Mouse (Mus musculus): ENCODE data around the gene Dlat. TPM values are rescaled to one million over a fixed set of nuclear protein-coding genes. Genes with fewer than 3 reads are reported as not detected.
"Not testable (repeated sequence)": the region's sequence is repeated elsewhere in the genome, so short reads cannot be mapped to it uniquely, and the experiment has no call there.

Gene Dlat
- total RNA-seq, 2 experiments from 2014 or later = 278 to 283 TPM

DNA sequence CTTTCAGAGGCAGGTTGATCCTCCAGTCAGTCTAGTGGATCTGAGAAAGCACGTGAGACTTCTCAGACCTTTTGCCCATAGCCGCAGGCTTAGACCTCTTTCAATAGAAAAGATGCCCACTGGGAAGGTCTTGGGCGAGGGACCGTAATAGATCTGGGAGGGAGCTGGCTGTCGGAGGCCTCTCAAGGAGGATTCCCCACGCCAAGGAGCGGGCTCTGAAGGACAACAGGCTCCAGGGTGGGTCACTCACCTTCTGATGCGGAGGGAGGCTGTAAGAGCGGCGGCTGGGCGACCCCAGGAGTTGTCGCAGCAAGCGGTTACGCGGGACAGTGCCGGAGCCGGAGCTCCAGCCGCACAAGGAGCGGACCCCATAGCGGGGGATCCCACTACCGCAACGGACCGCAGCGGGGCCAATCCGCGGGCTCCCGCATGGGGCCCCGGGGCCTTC, 615 bp downstream of the Dlat start:
- DNase-seq = no peak

DNA sequence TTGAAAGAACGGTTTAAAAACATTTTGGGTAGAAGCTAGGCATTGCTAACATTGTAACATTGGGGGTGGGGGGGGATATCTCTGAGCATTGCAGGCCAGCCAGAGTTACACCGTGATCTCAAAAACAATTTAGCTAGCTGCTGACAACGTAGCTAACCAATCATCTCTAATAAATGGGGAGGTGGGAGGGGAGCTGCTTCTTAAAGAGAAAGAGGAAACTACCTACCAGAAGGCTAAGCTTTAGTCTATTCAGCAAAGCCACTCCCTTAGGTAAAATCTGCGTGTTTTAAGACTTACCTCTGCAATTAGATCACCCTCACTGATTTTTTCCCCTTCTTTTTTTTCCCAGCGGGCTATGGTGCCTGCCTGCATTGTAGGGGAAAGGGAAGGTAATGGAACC, 1.2 kb downstream of the Dlat start:
- no peak for DNase-seq

DNA sequence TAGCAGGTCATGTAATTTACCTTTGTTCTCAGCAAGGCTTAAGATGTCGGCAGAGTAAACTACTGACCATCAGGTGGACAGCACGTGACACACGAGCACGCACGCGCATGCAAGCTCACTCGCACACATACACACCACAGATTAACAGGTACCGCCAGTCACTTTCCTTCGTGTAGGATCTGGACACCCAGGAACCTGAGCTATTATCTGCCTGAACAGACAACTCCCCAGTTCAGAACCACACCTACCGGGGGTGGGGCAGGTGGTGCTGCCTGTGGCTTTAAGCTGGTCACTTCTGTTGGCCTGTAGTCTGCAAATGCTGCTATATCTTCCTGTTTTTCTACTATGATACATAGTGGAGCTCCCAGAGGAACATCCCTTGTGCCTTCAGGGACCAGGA, 9.1 kb downstream of the Dlat start:
- DNase-seq = no peak

DNA sequence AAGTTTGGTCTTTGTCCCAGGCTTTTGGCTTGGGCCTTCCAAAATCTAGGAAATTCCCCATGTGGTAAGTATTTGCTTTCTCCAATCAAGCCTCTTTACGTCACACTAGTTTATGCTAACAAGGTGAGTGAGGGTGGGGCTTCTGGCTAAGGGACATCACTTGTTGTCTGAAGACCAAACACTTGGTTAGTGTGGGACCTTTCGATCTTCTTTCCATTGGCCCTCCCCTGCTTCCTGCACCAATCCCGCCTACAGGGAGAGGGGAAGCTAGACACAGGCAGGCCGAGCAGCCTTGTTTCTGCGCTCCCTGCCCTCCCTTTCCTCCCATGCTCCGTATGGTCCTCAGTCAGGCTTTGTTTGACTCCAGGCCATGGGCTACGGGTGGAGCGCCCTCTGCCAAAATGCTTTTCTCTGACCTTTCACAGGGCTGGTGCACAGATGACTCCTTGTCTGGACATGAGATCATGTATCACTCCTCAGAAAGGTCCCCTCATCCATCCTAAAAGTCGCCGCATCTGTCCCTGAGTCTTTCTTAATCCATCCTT, 12.7 kb downstream of the Dlat start:
- no peak for DNase-seq

DNA sequence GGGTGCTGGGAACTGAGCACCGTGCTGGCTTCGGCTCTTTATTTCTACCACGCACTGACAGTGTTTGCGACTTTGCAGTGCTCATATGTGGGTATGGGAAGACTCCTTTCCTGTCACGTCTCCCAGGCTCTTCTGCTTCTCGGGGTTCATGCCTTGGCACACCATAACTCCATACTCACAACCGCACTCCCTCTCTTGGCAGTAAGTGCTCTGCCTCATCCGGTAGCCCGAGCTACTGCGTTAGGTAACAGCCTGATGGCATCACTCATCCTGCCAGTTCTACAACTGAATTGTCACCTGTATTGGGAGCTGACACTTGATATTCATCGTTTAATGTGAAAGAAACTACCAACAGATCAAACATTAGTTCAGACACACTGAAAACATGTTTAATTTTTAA, 25.3 kb downstream of the Dlat start:
- DNase-seq = no peak

DNA sequence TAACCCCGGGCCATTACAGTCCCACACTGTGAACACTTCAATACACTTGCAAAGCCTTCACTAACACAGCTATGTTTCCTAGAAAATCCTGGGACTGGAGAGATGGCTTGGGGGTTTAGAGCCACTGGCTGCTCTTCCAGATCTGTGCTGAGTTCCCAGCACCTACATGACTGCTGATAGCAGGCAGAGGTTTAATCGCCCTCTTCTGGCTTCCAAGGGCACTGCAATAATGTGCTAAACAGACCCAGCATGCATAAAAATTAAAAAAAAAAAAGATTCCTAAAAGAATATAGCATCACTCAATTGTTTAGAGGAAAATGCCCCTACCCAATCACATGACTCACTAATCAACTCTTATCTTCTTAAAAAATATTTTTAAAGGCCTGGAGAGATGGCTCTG, 26.5 kb downstream of the Dlat start:
- DNase-seq = no peak

DNA sequence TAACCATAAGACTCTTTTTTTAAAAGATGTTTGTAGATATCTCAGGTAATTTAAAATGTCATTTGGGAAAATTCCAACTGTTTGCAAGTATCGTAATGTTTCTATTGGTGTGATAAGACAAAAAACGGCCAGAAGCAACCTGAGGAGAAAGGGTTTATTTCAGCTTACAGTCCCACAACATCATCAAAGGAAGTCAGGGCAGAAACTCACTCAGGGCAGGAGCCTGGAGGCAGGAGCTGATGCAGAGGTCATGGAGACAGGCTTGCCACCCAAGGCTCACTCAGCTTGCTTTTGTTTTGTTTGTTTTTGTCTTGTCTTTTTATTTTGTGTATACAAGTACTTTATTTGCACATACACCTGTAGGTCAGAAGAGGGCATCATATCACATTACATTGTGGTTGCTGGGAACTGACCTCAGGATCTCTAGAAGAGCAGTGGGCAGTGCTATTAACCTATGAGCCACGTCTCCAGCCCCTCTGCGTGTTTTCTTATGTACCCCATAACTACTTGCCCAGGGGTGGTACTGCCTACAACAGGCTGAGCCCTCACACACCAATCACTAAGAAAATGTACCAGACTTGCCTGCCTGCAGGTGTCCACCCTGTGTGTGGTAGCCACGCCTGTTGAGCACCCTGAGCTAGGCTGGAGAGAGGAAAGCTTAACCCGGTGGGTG, 27.4 kb downstream of the Dlat start:
- no peak for DNase-seq

DNA sequence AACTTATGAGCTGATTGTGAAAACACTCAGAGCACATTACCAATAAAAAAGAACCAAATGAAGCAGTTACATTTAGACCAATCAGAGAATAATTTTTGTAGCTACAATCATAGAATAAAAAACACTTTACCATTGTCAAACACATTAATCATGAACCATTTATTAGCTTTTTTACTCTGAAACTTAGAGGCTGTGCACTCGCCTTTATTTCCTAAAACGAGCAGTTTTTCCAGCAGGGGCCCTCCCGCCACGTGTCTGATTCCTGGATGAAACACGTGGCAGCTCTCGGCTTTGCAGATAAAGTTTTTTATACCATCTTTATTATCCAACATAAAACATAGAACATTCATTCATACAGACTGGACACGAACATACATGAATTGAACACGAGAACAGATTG, 28.7 kb downstream of the Dlat start:
- DNase-seq = not testable (repeated sequence)

DNA sequence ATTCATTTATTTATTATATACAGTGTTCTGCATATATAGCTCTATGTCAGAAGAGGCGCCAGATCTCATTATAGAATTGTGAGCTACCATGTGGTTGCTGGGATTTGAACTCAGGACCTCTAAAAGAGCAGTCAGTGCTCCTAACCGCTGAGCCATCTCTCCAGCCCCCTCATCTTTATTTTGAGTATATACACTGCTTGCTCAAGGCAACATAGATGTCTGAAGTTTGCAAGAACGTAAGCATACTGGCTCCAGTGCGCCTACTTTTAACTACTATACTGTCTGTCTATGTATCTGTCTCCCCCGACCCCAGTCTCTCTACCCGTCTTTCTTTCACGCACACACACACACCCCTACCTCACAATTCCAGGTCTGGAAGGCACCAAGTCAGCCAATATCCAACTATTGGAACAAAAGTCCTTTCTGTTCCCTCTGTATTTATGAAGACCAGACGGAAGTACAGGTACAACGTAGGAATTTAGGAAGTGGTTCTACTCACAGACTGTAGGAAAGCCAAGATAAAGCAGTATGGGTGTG, 41.7 kb downstream of the Dlat start:
- DNase-seq = no peak

DNA sequence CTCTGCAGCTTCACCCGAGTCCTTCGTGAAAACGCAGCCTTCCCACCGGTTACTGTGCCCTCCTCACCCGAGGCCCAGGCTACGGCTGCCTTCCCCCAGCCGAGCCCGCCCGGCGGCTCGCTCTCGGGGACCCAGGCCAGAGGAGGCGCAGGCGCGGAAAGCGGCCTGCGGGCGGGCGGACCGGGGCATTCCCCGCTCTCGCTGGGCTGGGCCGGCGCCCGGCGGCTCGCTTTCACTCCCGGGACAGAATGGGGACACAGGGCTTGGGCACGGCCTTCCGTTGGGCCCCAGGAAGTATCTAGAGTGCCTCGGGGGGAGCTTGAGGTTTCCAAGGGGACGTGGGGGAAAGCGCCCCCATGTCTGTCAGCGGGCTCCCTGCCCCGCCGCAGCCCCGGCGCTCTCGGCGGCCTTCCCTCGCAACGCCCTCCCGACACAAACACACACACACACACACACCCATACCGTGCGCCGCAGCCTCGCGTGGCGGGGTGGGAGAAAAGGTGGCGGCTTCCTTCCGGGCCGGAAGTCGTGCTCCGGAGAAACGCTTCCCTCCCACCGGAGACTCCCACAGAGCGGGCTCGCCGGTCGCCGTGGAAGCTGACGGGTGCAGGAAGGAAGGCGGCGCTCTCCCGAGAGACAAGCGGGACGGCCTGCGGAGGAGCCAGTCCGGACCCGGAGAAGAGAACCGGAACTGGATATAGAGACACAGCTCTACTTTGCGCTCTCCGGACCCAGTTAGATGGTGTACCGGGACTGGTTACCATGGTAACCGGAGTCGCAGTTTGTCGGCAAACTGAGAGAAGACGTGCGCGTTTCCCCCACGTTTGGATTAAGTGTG, 42.6 kb downstream of the Dlat start, which contains the start of the genes Pih1d2 and Nkapd1:
Gene Pih1d2, plus strand, starts transcription at position 556 of the 838 bp plus-strand sequence.
Gene Nkapd1, minus strand, starts transcription at position 699 of the 838 bp plus-strand sequence.
- peak; percentile 92 for DNase-seq

DNA sequence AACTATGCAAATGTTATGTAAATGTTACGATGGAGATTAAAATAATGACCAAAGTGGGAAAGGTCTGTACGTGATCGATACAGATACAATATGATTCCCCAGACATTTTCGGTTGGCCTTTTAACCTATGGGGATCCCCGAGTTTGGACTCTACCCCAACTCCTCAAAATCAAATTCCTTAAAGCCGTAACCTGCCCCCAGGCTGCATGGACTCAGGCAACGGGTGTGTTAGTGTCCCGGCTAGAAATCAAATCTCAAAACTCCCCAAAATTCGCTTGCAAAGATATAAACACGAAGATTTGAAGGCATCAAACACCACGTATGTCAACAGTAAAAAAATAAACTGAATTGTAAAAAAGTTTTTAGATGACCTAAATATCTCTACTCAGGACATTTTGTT, 43.4 kb downstream of the Dlat start:
- no peak for DNase-seq

DNA sequence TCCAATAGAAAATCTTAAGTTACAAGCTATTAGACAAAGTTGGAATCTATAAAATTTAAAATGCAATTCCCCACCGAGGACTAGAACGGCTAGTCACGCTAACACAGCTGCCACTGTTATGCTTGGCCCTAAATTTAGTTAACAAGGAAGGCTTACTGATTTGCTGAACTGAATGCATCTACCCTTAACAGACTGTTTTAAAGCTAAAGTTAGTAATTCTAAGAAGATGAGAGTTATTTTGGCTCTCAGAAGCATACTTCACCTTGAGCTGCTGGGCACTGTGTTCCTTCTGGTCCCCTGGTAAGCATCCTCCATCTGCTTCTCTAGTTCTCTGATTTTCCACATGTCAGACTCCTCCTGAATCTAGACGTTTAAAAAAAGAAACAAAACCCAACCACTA, 47.5 kb downstream of the Dlat start:
- DNase-seq = no peak

DNA sequence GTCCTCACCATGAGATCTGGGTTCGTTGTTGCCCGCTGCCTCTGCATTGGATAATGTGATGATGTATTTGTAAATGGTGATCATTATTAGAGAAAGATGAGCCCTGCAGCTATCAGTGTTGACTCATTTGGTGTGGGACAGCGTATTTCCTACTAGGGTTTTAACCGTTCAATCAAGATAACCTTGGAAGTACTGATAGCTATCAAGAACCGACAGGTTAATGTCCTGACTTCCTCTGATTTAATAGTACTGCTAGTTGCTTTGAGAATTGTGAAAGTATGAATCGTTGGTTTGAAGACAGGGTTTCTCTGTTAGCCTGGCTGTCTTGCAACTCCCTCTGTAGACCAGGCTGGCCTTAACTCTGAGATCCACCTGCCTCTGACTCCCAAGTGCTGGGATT, 55.2 kb downstream of the Dlat start:
- DNase-seq = no peak

DNA sequence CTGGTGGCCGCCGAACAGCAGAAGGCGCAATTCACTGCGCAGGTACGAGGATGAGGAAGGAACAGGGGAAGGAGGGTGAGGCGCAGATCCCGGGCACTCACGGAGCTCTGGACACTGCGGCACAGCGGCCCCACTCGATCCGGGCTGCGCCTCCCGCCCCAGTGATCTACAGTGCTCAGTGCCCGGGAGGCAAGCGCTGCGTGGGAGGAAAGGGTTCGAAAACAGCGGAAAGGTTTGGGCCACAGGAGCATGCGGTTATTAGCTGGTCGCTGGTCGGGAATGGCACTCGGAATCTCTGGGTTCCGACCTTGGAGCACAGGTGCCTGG, 55.6 kb downstream of the Dlat start:
- DNase-seq = no peak

DNA sequence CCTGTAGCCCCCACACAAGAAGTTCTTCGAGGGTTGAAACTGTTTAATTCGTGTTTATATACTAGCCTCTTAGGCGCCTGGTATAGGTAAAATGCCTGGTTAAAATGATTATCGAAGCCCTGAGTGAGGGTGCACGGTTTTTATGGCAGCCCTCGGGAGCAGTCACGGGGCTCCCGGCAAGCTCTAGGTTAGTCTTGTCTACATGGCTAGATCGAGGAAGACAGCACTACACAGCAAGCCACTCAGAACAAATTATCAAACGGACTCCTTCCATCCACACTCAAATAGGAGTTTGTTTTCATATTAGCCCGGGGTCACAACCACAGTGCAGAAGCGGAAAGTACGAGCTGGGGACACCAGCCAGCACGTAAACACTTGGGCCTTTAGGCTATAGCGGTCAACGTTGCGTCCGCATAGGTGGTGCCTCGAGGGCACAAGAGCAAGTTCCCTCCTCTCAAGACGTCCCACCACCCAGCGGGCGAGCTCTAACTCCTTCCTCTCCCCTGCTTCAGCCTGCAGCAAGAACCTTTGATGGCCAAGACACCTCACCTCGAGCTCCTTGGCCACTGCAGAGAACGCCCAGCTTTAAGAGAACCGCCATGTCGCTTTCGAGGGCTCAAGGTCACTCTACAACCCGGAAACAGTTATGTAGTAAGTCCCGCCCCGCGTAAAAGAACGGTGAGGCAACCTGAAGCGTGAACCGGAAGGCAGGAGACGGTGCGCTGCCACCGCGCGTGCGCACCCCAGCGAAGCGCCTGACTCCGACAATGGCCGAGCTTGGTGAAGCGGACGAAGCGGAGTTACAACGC, 56.2 kb downstream of the Dlat start, which contains the start of the genes Sdhd and Timm8b:
Gene Sdhd, minus strand, starts transcription at position 624 of the 809 bp plus-strand sequence.
Gene Timm8b, plus strand, starts transcription at position 722 of the 809 bp plus-strand sequence.
- DNase-seq = peak; percentile 94

DNA sequence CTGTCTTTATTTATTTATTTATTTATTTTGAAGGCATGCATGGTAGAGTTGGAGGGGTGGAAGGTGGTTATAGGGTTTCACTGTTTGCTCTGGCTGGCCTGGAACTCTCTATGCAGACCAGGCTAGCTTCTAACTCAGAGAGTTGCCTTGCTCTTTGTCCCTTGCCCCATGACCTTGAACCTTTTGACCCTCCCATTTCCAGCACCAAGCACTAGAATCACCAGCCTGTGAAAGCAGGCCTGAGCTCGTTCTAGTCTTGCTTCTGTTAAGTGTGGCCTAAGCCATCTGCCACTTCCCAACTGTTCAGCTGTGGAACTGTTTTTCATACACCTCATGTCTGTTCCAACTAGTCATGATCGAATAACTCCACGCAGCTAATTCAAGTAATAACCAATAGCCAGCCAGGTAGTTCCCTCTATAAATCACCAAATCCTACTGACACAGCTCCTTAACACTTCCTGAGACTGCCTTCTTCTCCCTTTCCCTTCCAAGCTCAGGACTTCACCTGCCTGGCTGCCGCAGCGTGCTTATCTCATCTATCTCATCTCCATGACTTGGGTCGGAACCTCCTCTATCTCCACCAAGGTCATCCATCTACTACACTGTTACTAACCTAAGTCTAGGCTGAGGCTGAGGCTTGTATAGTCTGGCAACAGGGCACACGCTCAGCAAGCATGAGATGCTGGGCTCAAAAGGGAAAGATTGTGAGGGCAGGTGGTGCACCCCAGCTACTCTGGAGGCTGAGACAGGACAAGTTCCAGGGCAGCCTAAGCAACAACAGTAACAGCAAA, 57.3 kb downstream of the Dlat start:
- DNase-seq = no peak

DNA sequence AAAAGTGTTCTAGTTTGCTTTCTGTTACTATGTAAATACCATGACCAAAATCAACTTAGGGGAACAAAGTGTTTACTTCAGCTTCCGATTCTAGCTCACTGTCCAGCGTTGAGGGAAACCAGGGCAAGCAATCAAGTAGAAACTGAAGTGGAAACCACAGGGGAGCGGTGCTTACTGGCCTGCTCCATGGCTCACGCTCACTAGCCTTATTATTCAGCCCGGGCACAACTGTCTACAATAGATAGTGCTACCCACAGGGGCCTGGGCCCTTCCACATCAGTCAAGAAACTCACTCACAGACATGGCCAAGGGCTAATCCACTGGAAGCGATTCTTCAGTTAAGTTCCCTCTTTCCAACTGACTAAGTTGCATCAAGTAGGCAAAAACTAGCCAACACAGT, 58.0 kb downstream of the Dlat start:
- DNase-seq = no peak

DNA sequence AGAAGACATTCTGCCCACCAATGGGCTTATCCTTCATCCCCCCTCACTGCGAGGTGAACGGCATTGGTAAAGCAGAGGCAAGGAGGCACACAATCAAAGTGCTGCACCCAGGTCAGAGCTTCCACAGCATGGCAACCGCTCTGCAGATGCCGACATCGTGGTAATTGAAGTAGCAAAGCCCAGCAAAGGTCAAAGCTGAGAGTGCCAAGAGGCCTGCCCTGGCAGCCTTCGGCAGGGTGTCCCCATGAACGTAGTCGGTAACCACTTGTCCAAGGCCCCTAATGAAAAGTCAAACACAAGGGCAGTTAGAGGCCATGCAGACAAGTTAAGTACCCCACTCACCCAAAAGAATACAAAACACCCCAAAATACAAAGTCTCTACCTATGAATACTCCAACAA, 62.6 kb downstream of the Dlat start:
- no peak for DNase-seq

DNA sequence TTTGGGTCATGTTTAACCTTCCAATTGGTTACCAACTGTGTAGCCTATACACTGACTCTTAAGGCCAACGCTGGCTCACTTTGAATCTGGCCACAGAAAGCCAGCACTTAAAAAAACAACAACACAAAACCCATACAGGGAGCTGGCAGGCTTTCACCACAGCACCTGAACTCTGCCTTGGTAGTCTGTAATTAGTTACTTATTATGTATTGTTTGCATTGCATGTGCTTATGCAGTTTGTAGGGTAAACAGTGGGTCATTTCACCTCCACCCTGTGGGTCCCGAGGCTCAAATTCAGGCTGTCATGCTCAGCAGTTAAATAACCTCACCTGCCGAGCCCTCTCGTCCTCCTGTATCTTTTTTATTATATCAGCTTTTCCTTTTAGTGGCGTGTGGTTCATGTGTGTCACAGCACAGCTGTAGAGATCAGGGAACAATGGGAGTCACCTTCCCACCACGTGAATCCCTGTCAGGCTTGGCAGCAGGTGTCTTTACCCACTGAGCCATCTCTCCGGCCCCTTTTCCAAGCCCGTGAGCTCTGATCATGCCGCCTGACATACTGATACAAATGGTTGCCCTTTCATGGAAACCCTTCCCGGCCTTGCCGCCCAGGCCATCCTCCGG, 64.7 kb downstream of the Dlat start:
- DNase-seq = no peak

DNA sequence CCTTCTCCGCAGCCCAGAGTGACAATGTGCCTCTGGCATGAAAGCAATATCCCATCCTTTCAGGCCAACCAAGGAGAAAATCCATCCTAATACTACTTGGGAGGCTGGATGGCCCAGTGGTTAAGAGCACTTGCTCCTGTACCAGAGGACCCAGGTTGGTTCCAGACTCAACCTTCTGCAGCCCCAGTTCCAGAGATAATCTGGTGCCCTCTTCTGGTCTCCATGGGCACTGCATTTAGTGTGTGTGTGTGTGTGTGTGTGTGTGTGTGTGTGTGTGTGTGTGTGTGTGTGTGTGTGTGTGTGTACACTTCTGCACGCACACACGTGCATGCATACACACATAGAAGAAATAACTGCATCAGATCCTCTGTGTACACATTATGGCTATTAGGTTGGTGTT, 66.0 kb downstream of the Dlat start:
- DNase-seq = peak; percentile 34

DNA sequence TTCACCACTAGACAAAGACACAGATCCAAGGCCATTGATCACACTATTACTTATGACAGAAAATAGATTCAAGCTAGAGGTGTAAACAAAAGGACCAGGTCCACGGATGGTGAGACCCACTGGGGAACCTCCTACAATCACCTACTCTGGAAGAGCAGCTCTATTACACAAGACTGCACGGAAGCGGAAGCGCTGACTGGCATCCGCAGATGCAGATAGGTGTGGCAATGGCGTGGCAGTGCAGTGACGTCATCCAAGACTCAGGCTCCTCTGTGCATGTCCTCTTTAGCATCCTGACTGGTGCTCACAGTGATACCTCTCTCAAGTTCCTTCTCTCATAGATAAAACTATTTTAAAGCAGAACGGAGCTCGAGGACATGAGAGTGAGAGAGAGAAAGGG, 66.6 kb downstream of the Dlat start:
- no peak for DNase-seq

Measured in heart, postnatal 4 days (tissue).